Mouse (Mus musculus) lung, postnatal 0 days (tissue): Measurements from ENCODE around the gene Dcx. TPM values are rescaled to one million over a fixed set of nuclear protein-coding genes. Genes with fewer than 3 reads are reported as not detected.

Source experiments
- ATAC-seq: fragments of 200-750 bp; cut with Nextera tagmentation; 2 replicates; pipeline ENCODE4 v1.8.0; 2017; ENCODE audit warnings: moderate library complexity
- DNase-seq: peaks from one replicate; pipeline ENCODE4 v3.0.0-alpha.2; 2016; ENCODE audit warnings: low spot score
- H3K27ac ChIP-seq: fragments of 300-500 bp; sonication (generic); 2 replicates; pipeline ENCODE4 v1.5.1; 2014; ENCODE audit warnings: antibody characterized with exemption, mild to moderate bottlenecking, low read length, mixed read lengths
- H3K27me3 ChIP-seq: fragments of 300-500 bp; sonication (generic); replicated peaks from 2 replicates; pipeline ENCODE4 v1.6.1; 2014; ENCODE audit warnings: low read length, mixed read lengths; ENCODE audit not compliant: insufficient read depth
- H3K36me3 ChIP-seq: fragments of 300-500 bp; sonication (generic); 2 replicates; pipeline ENCODE4 v1.6.1; 2014; ENCODE audit warnings: low read length, mixed read lengths; ENCODE audit not compliant: insufficient read depth
- H3K4me1 ChIP-seq: fragments of 300-500 bp; sonication (generic); 2 replicates; pipeline ENCODE4 v1.6.1; 2014; ENCODE audit warnings: antibody characterized with exemption, low read depth, low read length, mixed read lengths; ENCODE audit not compliant: insufficient read depth
- H3K4me2 ChIP-seq: fragments of 300-500 bp; sonication (generic); replicated peaks from 2 replicates; pipeline ENCODE4 v1.6.1; 2014; ENCODE audit warnings: low read depth, mild to moderate bottlenecking, low read length, moderate library complexity, mixed read lengths
- H3K4me3 ChIP-seq: fragments of 300-500 bp; sonication (generic); 2 replicates; pipeline ENCODE4 v1.5.1; 2014; ENCODE audit warnings: low read depth, low read length
- H3K9ac ChIP-seq: fragments of 300-500 bp; sonication (generic); replicated peaks from 2 replicates; pipeline ENCODE4 v1.6.1; 2014; ENCODE audit warnings: low read depth, mild to moderate bottlenecking
- H3K9me3 ChIP-seq: fragments of 300-500 bp; sonication (generic); 2 replicates; pipeline ENCODE4 v1.6.1; 2016; ENCODE audit warnings: low read length, mixed read lengths
- CTCF ChIP-seq: IDR thresholded peaks from 2 replicates; pipeline ENCODE4 v1.5.1; 2016; ENCODE audit warnings: antibody characterized with exemption, mild to moderate bottlenecking
- EP300 ChIP-seq: IDR thresholded peaks from 2 replicates; pipeline ENCODE4 v1.6.1; 2016; ENCODE audit warnings: antibody characterized with exemption, mild to moderate bottlenecking, control low read depth
- WGBS: fragments of 180-500 bp; shearing (Covaris S2); extraction: QIAGEN DNeasy Blood & Tissue Kit; methylation state at CpG from one replicate; pipeline ENCODE4 v1.1.7; 2014; 5-methylcytosine and 5-hydroxymethylcytosine counted together
- microRNA-seq: library from miRNA; unstranded; fragments of <30 nt; microRNA quantifications from one replicate; pipeline ENCODE4, GENCODE M21; 2016
- polyA plus RNA-seq: library from polyadenylated mRNA; unstranded; fragments of >200 nt; fragmentation: Nextera tagmentation; extraction: Ambion mirVana; gene quantifications from 2 replicates; pipeline ENCODE4 v1.2.1, GENCODE M21; 2015

The Dcx gene
- polyA plus RNA-seq, 1 experiment from 2014 or later, result 0.23 TPM

DNA sequence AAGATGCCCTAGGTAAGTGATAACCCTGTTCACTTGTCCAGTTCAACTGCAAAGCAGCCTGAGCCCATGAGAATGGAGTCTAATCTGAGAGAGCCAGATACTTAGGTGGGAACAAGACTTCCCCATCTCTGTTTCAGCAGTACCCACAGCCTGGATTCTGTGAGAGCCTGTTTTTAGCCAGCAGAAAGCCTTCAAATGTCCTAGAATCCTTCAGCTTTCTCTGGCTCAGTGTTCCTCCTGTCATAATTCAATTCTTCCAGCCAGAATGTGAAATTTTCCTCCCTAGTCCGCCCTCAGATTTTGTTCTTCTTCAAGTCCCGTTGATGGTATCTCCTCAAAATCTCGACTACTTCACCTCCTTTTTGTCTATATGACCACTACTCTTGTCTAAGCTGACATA lies 83.1 kb downstream of the Dcx start:
- Histone ChIP-seq H3K4me2 (no peak overlapping the region), H3K27me3 (no peaks in the 10 kb centered on the region), H3K4me1 (no peaks in the 10 kb centered on the region), H3K27ac (no peak overlapping the region), H3K9me3 (no peaks in the 10 kb centered on the region), H3K4me3 (no peak overlapping the region), H3K36me3 (no peaks in the 10 kb centered on the region), H3K9ac (no peak overlapping the region)
- WGBS, result 73% methylated on average over 3 of the region's 3 CpGs
- DNase-seq (no peak), ATAC-seq (no peak)
- TF ChIP-seq CTCF, result no peak
- TF ChIP-seq EP300, result no peak

DNA sequence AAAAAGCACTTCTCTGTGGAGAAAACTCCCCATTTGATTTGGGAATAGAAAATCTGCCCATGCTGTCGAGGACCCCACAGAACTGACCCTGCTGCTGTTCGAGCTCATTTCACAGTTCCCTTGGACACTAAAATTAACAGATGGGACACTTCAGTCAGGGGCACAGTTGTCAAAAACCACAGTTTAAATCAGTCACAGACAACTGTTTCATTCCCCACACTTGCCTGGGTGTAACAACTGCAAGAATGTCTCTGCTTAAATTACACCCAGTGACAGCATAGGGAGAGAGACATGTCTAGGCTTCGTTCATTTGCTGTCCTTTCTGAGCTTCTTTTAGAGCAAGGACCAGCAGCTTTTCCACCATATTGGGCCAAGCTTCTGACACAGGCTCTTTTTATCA lies 86.5 kb downstream of the Dcx start:
- H3K4me3 ChIP-seq, result no peak overlapping the region
- no peaks in the 10 kb centered on the region for H3K9me3 ChIP-seq
- no peak for ATAC-seq
- no peak overlapping the region for H3K4me2 ChIP-seq
- DNase-seq, result no peak
- no peak overlapping the region for H3K9ac ChIP-seq
- H3K27ac ChIP-seq, result no peak overlapping the region
- H3K27me3 ChIP-seq, result no peaks in the 10 kb centered on the region
- no peak for TF ChIP-seq CTCF
- TF ChIP-seq EP300, result no peak
- 64% methylated on average over 3 of the region's 3 CpGs for WGBS
- no peaks in the 10 kb centered on the region for H3K4me1 ChIP-seq
- H3K36me3 ChIP-seq, result no peaks in the 10 kb centered on the region

DNA sequence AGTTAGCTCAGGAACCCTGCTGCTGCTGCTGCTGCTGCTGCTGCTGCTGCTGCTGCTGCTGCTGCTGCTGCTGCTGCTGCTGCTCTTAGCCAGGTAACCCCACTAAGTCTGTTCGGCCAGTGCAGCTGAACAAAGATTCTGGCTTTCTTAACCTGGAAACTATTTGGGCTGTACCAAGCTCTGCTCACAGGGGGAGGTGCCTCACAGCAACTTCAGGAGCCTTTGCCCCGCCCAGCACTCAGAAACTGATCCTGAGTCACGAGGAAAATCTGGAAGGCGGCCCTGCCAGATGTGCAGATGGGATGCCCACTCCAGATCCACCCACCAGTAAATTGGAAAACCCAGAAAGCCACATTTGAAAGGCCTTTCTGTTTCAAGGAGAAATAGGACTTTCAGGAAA lies 105.9 kb downstream of the Dcx start, which contains the start of gene Capn6:
Capn6 (minus strand) TSS at position 203 of the 400 bp plus-strand sequence.
- Histone ChIP-seq H3K9ac (no peak within 1 kb of the TSS), H3K36me3 (no peaks in the 10 kb centered on the region), H3K27ac (no peak within 1 kb of the TSS), H3K4me3 (peak within 1 kb of the TSS; percentile 15), H3K4me2 (peak within 1 kb of the TSS; percentile 47), H3K9me3 (no peaks in the 10 kb centered on the region), H3K27me3 (no peaks in the 10 kb centered on the region), H3K4me1 (no peaks in the 10 kb centered on the region)
- ATAC-seq (peak; percentile 67), DNase-seq (peak; percentile 59)
- TF ChIP-seq EP300 (no peak), CTCF (no peak)
- 24% methylated on average over 4 of the region's 4 CpGs for WGBS

DNA sequence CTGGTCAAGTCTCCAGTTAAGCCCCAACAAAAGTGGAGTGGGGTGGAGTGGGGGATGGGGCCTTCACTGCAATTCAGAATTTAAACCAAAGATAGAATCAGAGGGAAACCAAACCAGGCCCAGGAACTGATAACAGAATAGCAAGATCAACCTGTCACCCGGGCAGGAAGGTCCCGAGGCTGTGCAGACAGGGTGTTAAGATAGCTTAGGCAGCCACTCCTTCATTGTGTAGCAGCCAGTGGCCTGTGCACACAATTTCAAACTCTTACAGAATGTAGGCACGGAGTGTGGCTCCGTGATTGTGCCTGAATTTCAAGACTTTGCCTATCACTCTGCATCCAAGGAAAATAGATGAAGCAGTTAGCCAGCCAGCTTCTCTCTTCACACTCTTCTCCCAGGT lies 106.6 kb downstream of the Dcx start:
- WGBS, result 27% methylated on average over 4 of the region's 4 CpGs
- DNase-seq, result no peak

DNA sequence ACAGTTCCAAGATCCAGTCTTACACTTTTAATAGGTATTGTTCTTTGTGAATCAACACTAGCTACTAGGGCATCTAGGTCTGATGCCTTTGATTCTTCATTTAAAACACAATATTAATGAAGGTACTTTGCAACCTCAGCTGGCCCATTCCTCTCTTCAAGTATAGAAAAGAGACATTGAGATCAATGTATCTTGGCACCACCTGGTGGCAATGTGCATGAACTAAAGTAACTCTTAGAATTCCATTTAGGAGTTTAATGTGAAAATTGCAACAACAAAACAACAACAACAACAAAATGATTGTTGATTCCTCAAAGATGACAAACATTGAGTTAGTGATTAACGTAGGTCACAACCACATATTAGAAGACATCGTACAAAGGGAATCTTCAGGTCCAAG lies 114.2 kb downstream of the Dcx start:
- H3K9me3 ChIP-seq, result no peaks in the 10 kb centered on the region
- no peak overlapping the region for H3K9ac ChIP-seq
- DNase-seq, result no peak
- no peak overlapping the region for H3K4me3 ChIP-seq
- 95% methylated on average over 2 of the region's 2 CpGs for WGBS
- H3K27ac ChIP-seq, result no peak overlapping the region
- H3K4me2 ChIP-seq, result no peak overlapping the region
- ATAC-seq, result no peak
- peak; percentile 30; the same call in 1 of the 2 replicates for TF ChIP-seq CTCF
- TF ChIP-seq EP300, result no peak
- H3K27me3 ChIP-seq, result no peaks in the 10 kb centered on the region
- H3K4me1 ChIP-seq, result no peaks in the 10 kb centered on the region
- H3K36me3 ChIP-seq, result no peaks in the 10 kb centered on the region

More for the DNA sequence above, 106.6 kb downstream of the Dcx start:
- Histone ChIP-seq H3K27ac (no peak overlapping the region), H3K4me3 (peak overlapping the region; percentile 15), H3K4me1 (no peaks in the 10 kb centered on the region), H3K27me3 (no peaks in the 10 kb centered on the region), H3K4me2 (peak overlapping the region; percentile 47), H3K9ac (no peak overlapping the region), H3K9me3 (no peaks in the 10 kb centered on the region), H3K36me3 (no peaks in the 10 kb centered on the region)
- ATAC-seq, result no peak
- TF ChIP-seq EP300, result no peak
- no peak for TF ChIP-seq CTCF

DNA sequence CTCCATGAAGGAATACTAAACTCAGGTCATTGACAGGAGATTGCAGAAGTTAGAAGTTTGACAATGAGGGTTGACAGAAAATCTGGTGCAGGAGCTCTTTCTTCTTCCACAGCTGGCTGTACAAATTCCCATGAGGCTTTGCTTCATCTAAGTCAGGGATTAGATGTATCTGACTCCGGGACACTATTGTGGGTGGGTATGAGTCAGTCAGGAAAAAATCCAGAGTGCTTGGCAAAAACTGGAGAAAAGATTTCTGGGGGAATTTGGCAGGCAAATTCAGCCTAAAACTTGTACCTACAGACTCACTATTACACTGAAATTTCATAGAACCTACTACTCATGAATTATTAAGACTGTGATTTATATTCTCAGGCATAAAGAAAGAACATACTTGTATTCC lies 117.2 kb downstream of the Dcx start:
- Histone ChIP-seq H3K27me3 (no peaks in the 10 kb centered on the region), H3K4me2 (no peak overlapping the region), H3K36me3 (no peaks in the 10 kb centered on the region), H3K9me3 (no peaks in the 10 kb centered on the region), H3K4me3 (no peak overlapping the region), H3K27ac (no peak overlapping the region), H3K4me1 (no peaks in the 10 kb centered on the region), H3K9ac (no peak overlapping the region)
- ATAC-seq, result no peak
- 76% methylated on average over 1 of the region's 1 CpGs for WGBS
- DNase-seq, result no peak
- no peak for TF ChIP-seq CTCF
- no peak for TF ChIP-seq EP300

Small RNA genes within 50 kb of the gene (microRNA-seq; reads per million reads assigned to microRNA genes)
- gene Gm47298, result not detected

Other genes starting within 250 kb of the Dcx start
- gene Capn6, start 105.9 kb downstream of the Dcx start, polyA plus RNA-seq, result 26.4 and 27.1 TPM in 2 replicates
- 0.30 and 0.35 TPM in 2 replicates for gene A730046J19Rik, start 220.4 kb upstream of the Dcx start, polyA plus RNA-seq